Mouse (Mus musculus): Measurements from ENCODE around the gene Arpin. TPM values are rescaled to one million over a fixed set of nuclear protein-coding genes. Genes with fewer than 3 reads are reported as not detected.

The Arpin gene
- total and polyA plus RNA-seq, 3 experiments, result not detected

DNA sequence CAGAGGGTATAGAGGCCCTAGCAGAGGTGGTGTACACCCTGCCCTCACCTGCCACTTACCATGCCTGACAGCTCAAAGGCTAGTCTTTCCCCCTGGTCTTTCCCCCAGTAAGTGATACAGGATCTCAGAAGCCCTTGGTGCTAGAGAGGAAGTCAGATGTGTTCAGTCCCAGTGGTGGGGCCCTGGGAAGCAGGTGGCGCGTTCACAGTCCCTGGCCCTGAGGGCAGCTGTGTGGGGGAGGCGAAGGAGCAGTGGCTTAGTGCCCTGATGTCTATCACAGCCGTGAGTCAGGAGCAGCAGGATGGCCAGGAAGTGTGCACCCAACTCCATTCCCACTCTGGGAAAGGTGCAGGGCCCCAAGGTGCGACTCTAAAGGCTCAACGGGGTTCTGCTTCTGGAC is 55.1 kb downstream of the Arpin start:
- H3K79me2 ChIP-seq (replicated peaks; ENCODE audit: control insufficient read depth, extremely low read depth, insufficient read depth, poor library complexity, severe bottlenecking), result no peaks in the 10 kb centered on the region
- TF ChIP-seq USF2 (conservative IDR thresholded peaks at IDR 0.05; ENCODE audit: low read depth, low read length), result no peak
- TF ChIP-seq RAD21 (IDR thresholded peaks at IDR 0.05; ENCODE audit: low read depth, low read length), result no peak
- no peak for TF ChIP-seq RCOR1 (conservative IDR thresholded peaks at IDR 0.05; ENCODE audit: low read depth, low read length)
- TF ChIP-seq JUND (conservative IDR thresholded peaks at IDR 0.05; ENCODE audit: low read depth, low read length), result no peak
- TF ChIP-seq ETS1 (conservative IDR thresholded peaks at IDR 0.05; ENCODE audit: low read depth, low read length), result no peak
- no peak for TF ChIP-seq E2F4 (IDR thresholded peaks at IDR 0.05; ENCODE audit: insufficient replicate concordance, low read depth, low read length)
- TF ChIP-seq MAZ (IDR thresholded peaks at IDR 0.05; ENCODE audit: low read depth, low read length), result no peak
- TF ChIP-seq BHLHE40 (IDR thresholded peaks at IDR 0.05; ENCODE audit: low read depth, low read length), result no peak
- no peak for TF ChIP-seq MAX (IDR thresholded peaks at IDR 0.05; ENCODE audit: low read length)
- TF ChIP-seq NELFE (IDR thresholded peaks at IDR 0.05; ENCODE audit: low read depth, low read length), result no peak
- no peak for TF ChIP-seq ELF1 (IDR thresholded peaks at IDR 0.05; ENCODE audit: low read depth, low read length)
- no peak for TF ChIP-seq CTCF (conservative IDR thresholded peaks at IDR 0.05 in 1 of 2, IDR thresholded peaks at IDR 0.05 in 1 of 2; ENCODE audit: low read depth in 2 of 2, low read length in 2 of 2)
- TF ChIP-seq MXI1 (IDR thresholded peaks at IDR 0.05; ENCODE audit: low read depth, low read length), result no peak
- TF ChIP-seq ZNF384 (IDR thresholded peaks at IDR 0.05; ENCODE audit: low read depth, low read length), result no peak
- no peak for TF ChIP-seq CHD2 (IDR thresholded peaks at IDR 0.05; ENCODE audit: low read length)
- no peak for TF ChIP-seq JUN (IDR thresholded peaks at IDR 0.05; ENCODE audit: insufficient read depth, low read depth, low read length)
- TF ChIP-seq GABPA (IDR thresholded peaks at IDR 0.05; ENCODE audit: insufficient replicate concordance, low read depth, low read length), result no peak
- TF ChIP-seq HCFC1 (IDR thresholded peaks at IDR 0.05; ENCODE audit: low read depth, low read length), result no peak
- TF ChIP-seq MYC (IDR thresholded peaks at IDR 0.05; ENCODE audit: low read depth, low read length), result no peak
- H3K4me1 ChIP-seq (ENCODE audit: control insufficient read depth in 1 of 2, insufficient read depth in 2 of 2), result peaks cover 3 to 5% of the 10 kb centered on the region in 2 experiments; a peak in 2 of 4 replicates
- no peaks in the 10 kb centered on the region for H3K9me3 ChIP-seq (replicated peaks; ENCODE audit: low read length)
- H3K4me2 ChIP-seq (ENCODE audit: insufficient read depth, low read depth, poor library complexity, severe bottlenecking), result no peak overlapping the region
- H3K27me3 ChIP-seq (replicated peaks), result no peaks in the 10 kb centered on the region
- H3K9ac ChIP-seq (ENCODE audit: insufficient read depth, low read depth), result no peak overlapping the region
- H3K27ac ChIP-seq (ENCODE audit: insufficient read depth, low read depth), result no peak overlapping the region
- dilution Hi-C loops (cut with MboI; ENCODE audit: extremely low pct_ligation_motif_present, extremely low pct_unique_long_range_greater_than_20kb, low sequenced_read_pairs), result no loop called here
- no peak overlapping the region for H3K4me3 ChIP-seq (replicated peaks in 1 of 3; ENCODE audit: low read depth in 2 of 3, low read length in 2 of 3, poor library complexity in 1 of 3)
- H3K36me3 ChIP-seq (replicated peaks in 1 of 2; ENCODE audit: control insufficient read depth in 1 of 2, insufficient read depth in 1 of 2, low read length in 1 of 2), result peaks cover 32 to 85% of the 10 kb centered on the region in 2 experiments
- no peak for DNase-seq (ENCODE audit: extremely low read depth)
- in situ Hi-C loops (cut with MboI; ENCODE audit: low pct_ligation_motif_present, low pct_unique_long_range_greater_than_20kb, low sequenced_read_pairs), result no loop called here

GRCm38 (mm10) chr7:79878455-79879025 is 56.6 kb downstream of the Arpin start:
- Histone ChIP-seq H3K9ac (ENCODE audit: insufficient read depth, low read depth) (no peak overlapping the region), H3K4me2 (ENCODE audit: insufficient read depth, low read depth, poor library complexity, severe bottlenecking) (no peak overlapping the region), H3K79me2 (replicated peaks; ENCODE audit: control insufficient read depth, extremely low read depth, insufficient read depth, poor library complexity, severe bottlenecking) (no peaks in the 10 kb centered on the region), H3K4me3 (replicated peaks in 1 of 3; ENCODE audit: low read depth in 2 of 3, low read length in 2 of 3, poor library complexity in 1 of 3) (no peak overlapping the region), H3K36me3 (replicated peaks in 1 of 2; ENCODE audit: control insufficient read depth in 1 of 2, insufficient read depth in 1 of 2, low read length in 1 of 2) (peaks cover 27 to 74% of the 10 kb centered on the region in 2 experiments), H3K9me3 (replicated peaks; ENCODE audit: low read length) (no peaks in the 10 kb centered on the region), H3K4me1 (ENCODE audit: control insufficient read depth in 1 of 2, insufficient read depth in 2 of 2) (peaks cover 3 to 5% of the 10 kb centered on the region in 2 experiments; a peak in 2 of 4 replicates), H3K27ac (ENCODE audit: insufficient read depth, low read depth) (no peak overlapping the region), H3K27me3 (replicated peaks) (no peaks in the 10 kb centered on the region)
- dilution Hi-C loops (cut with MboI; ENCODE audit: extremely low pct_ligation_motif_present, extremely low pct_unique_long_range_greater_than_20kb, low sequenced_read_pairs) (no loop called here), in situ Hi-C loops (cut with MboI; ENCODE audit: low pct_ligation_motif_present, low pct_unique_long_range_greater_than_20kb, low sequenced_read_pairs) (no loop called here)
- DNase-seq (ENCODE audit: extremely low read depth), result no peak
- TF ChIP-seq GABPA (IDR thresholded peaks at IDR 0.05; ENCODE audit: insufficient replicate concordance, low read depth, low read length) (no peak), ELF1 (IDR thresholded peaks at IDR 0.05; ENCODE audit: low read depth, low read length) (no peak), PAX5 (IDR thresholded peaks at IDR 0.05; ENCODE audit: low read length) (no peak), ZNF384 (IDR thresholded peaks at IDR 0.05; ENCODE audit: low read depth, low read length) (no peak), MAX (IDR thresholded peaks at IDR 0.05; ENCODE audit: low read length) (no peak), MXI1 (IDR thresholded peaks at IDR 0.05; ENCODE audit: low read depth, low read length) (no peak), ZMIZ1 (IDR thresholded peaks at IDR 0.05; ENCODE audit: low read depth, low read length) (no peak), EP300 (IDR thresholded peaks at IDR 0.05; ENCODE audit: low read length) (no peak), RCOR1 (conservative IDR thresholded peaks at IDR 0.05; ENCODE audit: low read depth, low read length) (no peak), E2F4 (IDR thresholded peaks at IDR 0.05; ENCODE audit: insufficient replicate concordance, low read depth, low read length) (no peak), UBTF (IDR thresholded peaks at IDR 0.05; ENCODE audit: low read depth, low read length) (no peak), HCFC1 (IDR thresholded peaks at IDR 0.05; ENCODE audit: low read depth, low read length) (no peak), TBP (conservative IDR thresholded peaks at IDR 0.05; ENCODE audit: low read depth, low read length) (no peak), TCF12 (IDR thresholded peaks at IDR 0.05; ENCODE audit: low read depth, low read length) (no peak)
